Mouse (Mus musculus): ENCODE data around the gene Clpb. TPM values are rescaled to one million over a fixed set of nuclear protein-coding genes. Genes with fewer than 3 reads are reported as not detected.
A peak's percentile ranks its signal among the peaks of the same experiment; 100 is the strongest.

Gene Clpb
- 38.6 and 40.2 TPM in 2 replicates for polyA plus RNA-seq (2015; fragmentation: Nextera tagmentation; extraction: Ambion mirVana)

DNA sequence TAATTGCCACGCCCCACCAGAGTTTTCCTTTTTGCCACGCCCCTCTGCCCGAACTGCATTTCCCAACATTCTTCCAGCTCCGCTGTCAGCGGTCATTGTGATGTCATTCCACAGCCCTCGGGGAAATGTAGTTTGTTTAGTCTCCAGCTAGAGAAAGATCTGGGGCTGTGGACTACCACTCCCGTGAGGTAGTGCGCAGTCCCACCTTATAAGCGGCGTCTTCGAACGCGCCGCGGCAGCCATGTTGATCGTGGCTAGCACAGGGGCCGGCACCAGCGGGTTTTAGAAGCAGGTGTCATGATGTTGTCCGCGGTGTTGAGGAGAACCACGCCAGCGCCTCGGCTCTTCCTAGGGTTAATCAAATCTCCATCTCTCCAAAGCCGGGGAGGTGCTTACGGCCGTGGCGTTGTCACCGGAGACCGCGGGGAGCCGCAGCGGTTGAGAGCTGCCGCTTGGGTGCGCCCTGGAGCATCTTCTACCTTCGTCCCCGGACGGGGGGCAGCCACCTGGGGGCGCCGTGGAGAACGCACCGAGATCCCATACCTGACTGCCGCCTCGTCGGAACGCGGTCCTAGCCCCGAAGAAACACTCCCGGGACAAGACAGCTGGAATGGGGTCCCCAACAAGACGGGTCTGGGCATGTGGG is at the start of gene Clpb:
Clpb (plus strand) TSS at position 120 of the 646 bp plus-strand sequence.
- peak; percentile 99 for ATAC-seq (ENCODE audit: low FRiP score, low TSS enrichment)
- H3K4me2 ChIP-seq (replicated peaks; ENCODE audit: low read depth), result peak within 1 kb of the TSS; percentile 63

DNA sequence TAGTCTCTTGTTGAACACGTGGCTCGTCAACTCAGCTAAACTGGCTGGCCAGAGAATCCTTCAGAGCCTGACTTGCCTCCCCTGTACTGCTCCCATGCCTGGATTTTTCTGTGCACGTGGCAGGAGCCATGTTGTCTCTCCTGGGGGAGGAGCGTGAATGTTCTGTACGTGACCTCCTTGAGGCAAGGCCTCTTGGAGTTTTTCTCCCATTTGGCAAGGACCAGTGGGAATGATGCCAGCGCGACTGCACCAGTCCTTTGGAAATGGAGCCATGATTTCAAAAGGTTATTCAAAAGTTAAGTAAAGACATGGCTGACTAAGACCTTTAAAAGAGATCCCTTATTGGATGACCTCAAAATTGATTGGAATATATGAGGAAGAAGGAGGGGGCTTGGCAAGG is 48.0 kb upstream of the Clpb start:
- H3K9ac ChIP-seq (ENCODE audit: low read length), result no peak overlapping the region
- H3K4me1 ChIP-seq (replicated peaks; ENCODE audit: control insufficient read depth, insufficient read depth), result no peaks in the 10 kb centered on the region
- no peak for TF ChIP-seq EP300 (optimal IDR thresholded peaks at IDR 0.05)
- TF ChIP-seq CTCF (IDR thresholded peaks at IDR 0.05; ENCODE audit: low read depth), result no peak
- no peak overlapping the region for H3K27ac ChIP-seq (replicated peaks)
- DNase-seq (ENCODE audit: low spot score) (no peak), ATAC-seq (ENCODE audit: low FRiP score, low TSS enrichment) (no peak)
- H3K36me3 ChIP-seq (ENCODE audit: control insufficient read depth, insufficient read depth, low read length), result no peaks in the 10 kb centered on the region
- H3K27me3 ChIP-seq (ENCODE audit: control insufficient read depth, insufficient read depth, low read length), result no peaks in the 10 kb centered on the region
- WGBS, result 70% methylated on average over 7 of the region's 7 CpGs
- H3K9me3 ChIP-seq (ENCODE audit: control insufficient read depth, low read length), result no peaks in the 10 kb centered on the region
- H3K4me2 ChIP-seq (replicated peaks; ENCODE audit: low read depth), result no peak overlapping the region
- no peak overlapping the region for H3K4me3 ChIP-seq (ENCODE audit: low read depth, low read length)

More for the DNA sequence above, at the start of gene Clpb:
- peak; percentile 92 for DNase-seq (ENCODE audit: low spot score)
- Histone ChIP-seq H3K4me1 (replicated peaks; ENCODE audit: control insufficient read depth, insufficient read depth) (peaks cover 3% of the 10 kb centered on the region; the same call in 1 of the 2 replicates), H3K27me3 (ENCODE audit: control insufficient read depth, insufficient read depth, low read length) (no peaks in the 10 kb centered on the region), H3K36me3 (ENCODE audit: control insufficient read depth, insufficient read depth, low read length) (no peaks in the 10 kb centered on the region), H3K27ac (replicated peaks) (peak within 1 kb of the TSS; percentile 56), H3K9ac (ENCODE audit: low read length) (peak within 1 kb of the TSS; percentile 56), H3K4me3 (ENCODE audit: low read depth, low read length) (peak within 1 kb of the TSS; percentile 64), H3K9me3 (ENCODE audit: control insufficient read depth, low read length) (no peaks in the 10 kb centered on the region)
- peak; percentile 85 for TF ChIP-seq CTCF (IDR thresholded peaks at IDR 0.05; ENCODE audit: low read depth)
- TF ChIP-seq EP300 (optimal IDR thresholded peaks at IDR 0.05), result no peak
- WGBS, result under 1% methylated on average over 49 of the region's 49 CpGs

DNA sequence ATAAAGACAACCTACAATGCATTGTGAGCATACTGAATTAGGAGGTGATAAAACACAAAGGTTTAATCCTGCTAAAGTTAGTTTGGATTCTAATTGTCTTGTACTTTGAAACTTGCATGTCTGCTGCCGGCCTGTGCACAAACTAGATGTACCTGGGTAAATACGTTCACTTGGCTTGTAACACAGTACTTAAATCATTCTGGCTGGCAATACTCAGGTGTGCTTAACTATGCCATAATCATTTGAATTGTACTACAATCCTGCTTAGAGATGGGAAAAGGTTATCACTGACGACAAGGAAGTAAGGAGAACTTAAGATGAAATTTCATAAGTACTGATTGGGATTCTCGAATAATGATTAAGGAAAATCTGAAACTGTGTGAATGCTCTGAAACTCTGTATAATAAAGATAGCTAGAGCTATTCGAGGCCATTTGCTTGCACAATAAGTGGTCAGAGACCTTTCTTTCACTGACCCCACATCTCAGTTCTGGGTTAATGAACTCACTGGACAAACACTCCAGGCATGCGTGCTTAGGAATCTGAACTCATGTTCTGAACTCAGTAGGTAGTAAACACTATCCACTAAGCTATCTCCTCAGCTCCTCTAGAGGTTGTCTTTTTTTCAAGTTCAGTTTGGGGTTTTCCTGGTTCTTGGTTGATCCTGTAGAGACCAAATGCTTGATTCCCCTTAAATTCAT is 47.1 kb upstream of the Clpb start:
- H3K9ac ChIP-seq (ENCODE audit: low read length), result no peak overlapping the region
- no peaks in the 10 kb centered on the region for H3K27me3 ChIP-seq (ENCODE audit: control insufficient read depth, insufficient read depth, low read length)
- H3K4me2 ChIP-seq (replicated peaks; ENCODE audit: low read depth), result no peak overlapping the region
- H3K4me3 ChIP-seq (ENCODE audit: low read depth, low read length), result no peak overlapping the region
- no peak for ATAC-seq (ENCODE audit: low FRiP score, low TSS enrichment)
- H3K4me1 ChIP-seq (replicated peaks; ENCODE audit: control insufficient read depth, insufficient read depth), result no peaks in the 10 kb centered on the region
- H3K36me3 ChIP-seq (ENCODE audit: control insufficient read depth, insufficient read depth, low read length), result no peaks in the 10 kb centered on the region
- no peak overlapping the region for H3K27ac ChIP-seq (replicated peaks)
- no peak for DNase-seq (ENCODE audit: low spot score)
- TF ChIP-seq CTCF (IDR thresholded peaks at IDR 0.05; ENCODE audit: low read depth), result no peak
- TF ChIP-seq EP300 (optimal IDR thresholded peaks at IDR 0.05), result no peak
- H3K9me3 ChIP-seq (ENCODE audit: control insufficient read depth, low read length), result no peaks in the 10 kb centered on the region
- 69% methylated on average over 6 of the region's 6 CpGs for WGBS

DNA sequence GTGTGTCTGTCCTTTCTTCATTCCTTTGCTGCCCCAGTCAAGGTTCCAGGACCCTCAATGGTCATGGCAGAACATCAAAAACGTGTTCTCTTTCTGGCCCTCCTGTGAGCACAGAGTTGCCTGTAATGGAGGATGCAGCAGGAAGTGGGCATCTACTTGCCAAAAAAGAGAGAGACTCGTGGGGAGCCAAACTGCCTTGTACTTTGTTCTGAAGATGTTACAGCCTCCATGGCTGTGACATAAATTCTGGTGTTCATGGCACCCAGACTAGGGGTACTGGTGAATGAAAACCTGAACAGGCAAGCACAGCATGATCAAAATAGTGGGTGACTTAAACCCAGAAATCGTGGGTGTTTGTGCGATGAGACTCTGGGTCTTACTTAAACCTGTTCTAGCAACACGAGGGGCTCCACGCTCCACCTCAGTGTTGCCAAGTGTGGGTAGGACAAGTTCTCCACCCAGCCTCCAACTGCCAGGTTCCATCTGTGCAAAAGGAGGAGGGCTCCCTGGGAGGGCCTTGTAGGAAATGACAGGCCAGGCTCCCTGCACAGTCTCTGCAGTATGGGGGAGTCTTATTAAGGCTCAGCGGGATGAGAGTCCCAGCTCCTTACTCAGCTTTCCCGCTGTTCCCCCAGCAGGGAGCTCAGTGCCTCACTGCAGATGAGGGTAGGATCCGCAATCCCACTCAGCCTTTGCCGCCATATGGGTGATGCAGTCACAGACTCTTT is 45.8 kb upstream of the Clpb start:
- WGBS, result 70% methylated on average over 10 of the region's 10 CpGs
- DNase-seq (ENCODE audit: low spot score), result no peak
- Histone ChIP-seq H3K9ac (ENCODE audit: low read length) (no peak overlapping the region), H3K4me3 (ENCODE audit: low read depth, low read length) (no peak overlapping the region), H3K9me3 (ENCODE audit: control insufficient read depth, low read length) (no peaks in the 10 kb centered on the region), H3K4me2 (replicated peaks; ENCODE audit: low read depth) (no peak overlapping the region), H3K36me3 (ENCODE audit: control insufficient read depth, insufficient read depth, low read length) (no peaks in the 10 kb centered on the region), H3K4me1 (replicated peaks; ENCODE audit: control insufficient read depth, insufficient read depth) (no peaks in the 10 kb centered on the region), H3K27me3 (ENCODE audit: control insufficient read depth, insufficient read depth, low read length) (no peaks in the 10 kb centered on the region), H3K27ac (replicated peaks) (no peak overlapping the region)
- no peak for ATAC-seq (ENCODE audit: low FRiP score, low TSS enrichment)
- TF ChIP-seq CTCF (IDR thresholded peaks at IDR 0.05; ENCODE audit: low read depth), result no peak
- TF ChIP-seq EP300 (optimal IDR thresholded peaks at IDR 0.05), result no peak

DNA sequence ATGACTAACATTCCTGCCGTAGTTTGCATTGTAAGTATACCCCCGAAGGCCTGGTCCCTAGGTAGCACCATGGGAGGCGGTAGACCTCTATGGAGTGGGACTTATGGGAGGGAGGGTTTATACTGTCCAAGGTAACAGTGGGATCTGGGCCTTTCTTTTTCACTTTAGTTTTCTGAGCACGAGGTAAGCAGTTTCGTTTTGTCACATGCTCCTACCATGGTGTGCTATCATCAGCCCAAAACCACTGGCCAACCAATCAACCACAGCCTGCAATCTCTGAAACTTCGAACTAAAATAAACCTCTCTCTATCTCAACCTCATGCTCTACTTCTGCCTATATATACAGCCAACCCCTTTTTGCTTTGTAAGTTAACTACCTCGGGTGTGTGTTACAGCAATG is 45.2 kb upstream of the Clpb start:
- Histone ChIP-seq H3K4me3 (ENCODE audit: low read depth, low read length) (no peak overlapping the region), H3K27me3 (ENCODE audit: control insufficient read depth, insufficient read depth, low read length) (no peaks in the 10 kb centered on the region), H3K4me2 (replicated peaks; ENCODE audit: low read depth) (no peak overlapping the region), H3K4me1 (replicated peaks; ENCODE audit: control insufficient read depth, insufficient read depth) (no peaks in the 10 kb centered on the region), H3K27ac (replicated peaks) (no peak overlapping the region), H3K9ac (ENCODE audit: low read length) (no peak overlapping the region), H3K36me3 (ENCODE audit: control insufficient read depth, insufficient read depth, low read length) (no peaks in the 10 kb centered on the region), H3K9me3 (ENCODE audit: control insufficient read depth, low read length) (no peaks in the 10 kb centered on the region)
- 70% methylated on average over 7 of the region's 7 CpGs for WGBS
- TF ChIP-seq EP300 (optimal IDR thresholded peaks at IDR 0.05) (no peak), CTCF (IDR thresholded peaks at IDR 0.05; ENCODE audit: low read depth) (no peak)
- DNase-seq (ENCODE audit: low spot score), result no peak
- ATAC-seq (ENCODE audit: low FRiP score, low TSS enrichment), result no peak

All from stomach, postnatal 0 days (tissue).